Mouse (Mus musculus) inflammation-experienced regulatory T-cells, adult 6 months (primary cell): Measurements from ENCODE around the gene Defb15. TPM values are rescaled to one million over a fixed set of nuclear protein-coding genes. Genes with fewer than 3 reads are reported as not detected.
"Not testable (repeated sequence)": the region's sequence is repeated elsewhere in the genome, so short reads cannot be mapped to it uniquely, and the experiment has no call there.

ENCODE experiments used
- ATAC-seq: one replicate; pipeline ENCODE4 v1.8.0; 2017
- polyA plus RNA-seq, 3 experiments: library from polyadenylated mRNA; unstranded; fragments of 100-300 nt; shearing (Covaris generic); gene quantifications; one replicate each; pipeline ENCODE4 v1.2.1; 2017

Gene Defb15
- polyA plus RNA-seq = not detected

GRCm38 (mm10) chr8:21932610-21933009 lies at the start of gene Defb15:
Gene Defb15, minus strand, starts transcription at chr8:21932710.
- no peak for ATAC-seq

DNA sequence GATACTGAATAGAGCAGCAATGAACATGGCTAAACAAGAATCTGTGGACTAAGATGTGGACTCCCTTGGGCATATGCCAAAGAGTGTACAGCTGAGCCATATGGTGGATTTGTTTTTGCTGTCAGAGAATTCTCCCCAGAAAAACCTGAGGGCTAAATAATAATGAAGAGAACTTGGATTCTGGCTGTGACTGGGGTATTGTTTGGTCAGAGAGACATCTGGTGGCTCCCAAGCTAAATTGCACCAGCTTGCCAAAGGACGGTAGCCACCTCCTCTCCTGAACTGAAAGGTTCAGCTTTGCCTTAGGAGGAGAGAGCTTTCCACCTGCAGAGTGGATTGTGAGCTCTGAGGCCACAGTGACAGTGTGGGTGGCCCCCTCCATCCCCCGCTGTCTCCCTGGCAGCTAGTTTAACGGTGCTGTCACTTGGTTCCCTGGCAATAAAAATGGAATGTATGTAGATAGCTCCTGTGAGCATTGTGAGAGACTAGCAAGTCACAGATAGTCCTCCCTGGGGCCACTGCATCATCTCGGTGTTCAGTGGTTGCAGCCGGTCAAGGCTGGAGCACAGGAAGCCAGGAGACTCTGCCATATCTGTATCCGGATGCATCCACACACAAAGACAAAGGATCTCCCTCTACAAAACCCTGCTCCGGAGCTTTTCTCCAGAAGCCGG lies 49.3 kb upstream of the Defb15 start:
- ATAC-seq = no peak

DNA sequence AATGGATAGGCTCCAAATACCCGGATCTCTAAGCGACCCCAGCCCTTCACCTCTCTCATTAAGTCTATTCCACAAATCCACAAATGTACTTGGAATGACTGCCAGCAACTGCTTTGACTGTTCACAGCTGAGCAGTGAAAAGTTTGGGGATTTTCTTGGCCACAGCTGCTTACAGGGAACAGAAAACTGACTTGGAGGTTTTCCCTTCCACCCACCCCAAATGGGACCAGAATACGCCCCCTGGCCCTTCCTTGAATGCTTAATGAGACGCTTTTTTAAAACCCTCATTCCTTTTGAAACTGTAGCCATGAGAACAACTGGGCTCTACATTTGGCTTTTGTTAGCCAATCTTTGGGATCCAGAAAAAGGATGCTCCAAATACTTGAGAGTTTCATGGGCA lies 45.7 kb upstream of the Defb15 start:
- ATAC-seq = no peak

GRCm38 (mm10) chr8:21969475-21969874 lies 37.0 kb upstream of the Defb15 start, which contains the start of gene Ccdc70:
Gene Ccdc70, plus strand, starts transcription at chr8:21969775.
- ATAC-seq = no peak

DNA sequence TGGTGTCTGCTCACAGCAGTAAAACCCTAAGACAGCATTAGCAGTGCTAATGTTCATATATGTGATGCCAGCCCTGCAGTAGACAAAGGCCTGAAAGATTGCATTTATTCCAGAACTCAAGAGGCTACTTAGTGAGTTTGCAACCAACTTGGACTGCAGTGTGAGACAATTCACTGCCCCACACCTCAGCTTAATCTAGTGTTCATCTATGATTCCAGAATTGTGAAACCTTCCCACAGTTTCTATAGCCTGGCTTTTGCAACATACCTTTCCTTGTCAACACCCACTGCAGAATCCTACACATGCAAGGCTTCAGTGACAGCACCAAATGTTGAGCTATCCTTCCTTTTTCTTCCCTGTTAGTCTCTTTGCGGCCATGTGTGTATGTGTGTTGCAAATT lies 34.1 kb upstream of the Defb15 start:
- no peak for ATAC-seq

DNA sequence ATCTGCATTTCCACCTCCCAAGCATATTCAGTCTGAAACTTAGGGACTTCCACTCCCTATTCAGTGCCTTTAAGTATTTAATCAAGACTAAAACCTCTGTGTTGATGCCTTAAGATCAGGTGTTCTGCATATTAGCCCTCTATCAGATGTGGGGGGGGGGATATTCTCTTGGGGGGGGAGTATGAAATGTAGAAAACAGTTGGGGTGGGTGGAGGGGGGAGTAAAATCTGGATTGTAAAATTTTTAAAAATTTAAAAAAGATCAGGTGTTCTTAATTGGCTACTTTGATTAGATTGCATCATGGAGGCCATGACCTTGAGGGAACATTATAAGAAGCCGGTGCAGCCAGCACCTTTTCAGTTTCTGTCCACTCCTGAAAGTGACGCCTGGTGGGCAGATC lies 25.9 kb upstream of the Defb15 start, which contains the start of gene Fam90a1a:
Gene Fam90a1a (plus strand): TSS at position 301 of the 400 bp plus-strand sequence.
- no peak for ATAC-seq

DNA sequence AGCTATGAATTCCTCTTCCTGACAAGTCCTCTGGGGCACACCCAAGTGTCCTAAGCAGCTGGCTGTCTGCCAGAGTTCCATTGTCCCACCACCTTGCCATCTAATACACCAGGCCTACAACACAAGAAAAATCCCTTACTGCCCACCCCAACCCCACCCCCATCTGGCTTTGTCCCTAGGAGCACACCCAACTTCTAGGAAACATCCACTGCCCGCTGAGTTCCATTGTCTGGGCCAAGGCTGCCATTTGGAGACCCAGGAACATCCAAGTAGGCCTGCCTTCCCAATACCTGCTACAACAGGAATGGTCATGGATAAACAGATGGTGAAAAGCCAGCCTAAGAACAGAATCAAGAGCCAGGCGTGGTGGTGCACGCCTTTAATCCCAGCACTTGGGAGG lies 23.8 kb upstream of the Defb15 start:
- ATAC-seq = no peak

GRCm38 (mm10) chr8:21955321-21955720 lies 22.8 kb upstream of the Defb15 start:
- ATAC-seq = no peak

GRCm38 (mm10) chr8:21947311-21948017 lies 15.0 kb upstream of the Defb15 start:
- ATAC-seq = no peak

GRCm38 (mm10) chr8:21946462-21946861 lies 14.0 kb upstream of the Defb15 start, which contains the start of gene Defb13:
Gene Defb13, plus strand, starts transcription at chr8:21946762.
- no peak for ATAC-seq

DNA sequence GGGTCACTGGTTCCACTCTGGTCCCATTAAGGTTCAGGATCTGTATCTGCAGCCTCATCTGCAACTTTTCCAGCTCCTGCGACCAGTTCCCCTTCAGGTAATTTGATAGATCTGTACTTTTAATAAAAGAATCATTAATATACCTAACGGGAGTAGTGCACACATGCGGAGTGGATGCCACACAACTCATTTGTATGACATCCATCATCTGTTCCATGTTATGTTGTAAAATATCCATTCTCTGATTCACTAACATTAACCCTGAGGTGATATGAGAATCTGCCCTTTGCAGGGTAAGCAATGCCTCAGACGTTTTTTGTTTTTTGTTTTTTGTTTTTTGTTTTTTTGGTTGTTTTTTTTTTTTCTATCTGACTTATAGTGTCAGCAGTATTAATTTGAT lies 5.5 kb upstream of the Defb15 start, which contains the start of gene Defb35:
Gene Defb35 (plus strand): TSS at position 301 of the 400 bp plus-strand sequence.
- ATAC-seq = not testable (repeated sequence)

- ATAC-seq = not testable (repeated sequence)
These were observed 1.8 kb downstream of the Defb15 start for GRCm38 (mm10) chr8:21930754-21931153.

DNA sequence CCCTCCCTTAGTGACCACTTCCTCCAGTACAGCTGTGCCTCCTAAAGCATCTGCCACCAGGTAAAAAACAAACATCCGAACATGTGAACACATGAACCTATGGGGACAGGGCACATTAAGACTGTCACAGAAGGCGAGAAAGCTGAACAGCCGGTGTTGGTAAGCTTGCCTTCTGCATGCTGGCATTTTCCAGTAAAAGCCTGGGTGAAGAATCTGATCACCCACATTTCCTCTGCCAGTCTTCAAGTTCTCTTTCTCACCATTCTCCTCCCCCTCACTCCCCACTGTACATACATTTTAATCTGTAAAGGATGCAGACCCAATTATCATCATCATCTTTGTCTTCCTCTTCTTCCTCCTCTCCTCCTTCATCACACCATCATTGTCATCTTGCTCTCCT lies 16.9 kb downstream of the Defb15 start:
- no peak for ATAC-seq

- ATAC-seq = no peak
These were observed 20.0 kb downstream of the Defb15 start for GRCm38 (mm10) chr8:21912554-21912953.

DNA sequence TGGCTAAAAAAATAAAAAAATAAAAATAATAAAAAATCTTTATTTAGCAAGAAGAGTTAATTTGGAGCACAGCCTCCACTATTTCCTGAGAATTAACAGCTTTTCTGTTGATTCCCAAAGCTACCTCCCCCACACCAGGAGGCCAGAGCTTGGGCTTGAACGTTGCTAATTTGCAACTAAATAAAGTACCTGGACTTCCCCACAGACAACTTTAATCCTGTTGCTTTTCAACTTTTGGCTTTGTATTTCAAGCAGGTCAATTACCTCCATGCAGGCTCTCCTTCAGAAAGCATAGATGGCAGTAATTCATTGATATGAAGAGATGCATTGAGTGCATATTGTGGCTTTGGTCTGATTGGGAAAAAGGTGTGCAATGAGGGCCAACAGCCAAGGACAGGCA lies 20.6 kb downstream of the Defb15 start:
- no peak for ATAC-seq

DNA sequence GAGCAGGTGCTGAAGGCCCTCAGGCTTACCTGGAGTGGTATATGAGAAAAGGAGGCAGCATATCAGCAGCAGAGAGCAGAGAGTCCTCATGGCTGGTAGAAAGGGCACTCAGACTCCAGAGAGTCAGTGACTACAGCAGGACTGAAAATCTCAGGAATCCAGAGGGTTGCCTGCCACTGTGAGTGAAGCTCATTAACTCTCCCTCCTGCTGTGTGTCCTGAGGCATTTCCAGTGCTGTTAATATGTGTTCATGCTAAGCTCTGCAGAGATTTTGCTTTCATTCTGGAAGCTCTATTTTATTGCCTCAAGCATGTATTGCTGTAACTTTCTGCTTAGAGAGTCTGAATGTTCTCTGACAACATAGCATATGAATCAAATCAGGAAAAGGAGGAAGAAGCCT lies 26.2 kb downstream of the Defb15 start, which contains the start of gene Defb11:
Gene Defb11 (minus strand): TSS at position 123 of the 400 bp plus-strand sequence.
- ATAC-seq = not testable (repeated sequence)

- ATAC-seq = not testable (repeated sequence)
These were observed 47.2 kb downstream of the Defb15 start, which contains the start of gene Defb9 for GRCm38 (mm10) chr8:21885321-21885720. Gene Defb9, minus strand, starts transcription at chr8:21885421.

Other genes starting within 250 kb of the Defb15 start
- not detected for gene AY761184, start 229.1 kb downstream of the Defb15 start, polyA plus RNA-seq
- gene Defa24, start 198.2 kb downstream of the Defb15 start, polyA plus RNA-seq = not detected
- gene Defb50, start 109.2 kb downstream of the Defb15 start, polyA plus RNA-seq = not detected
- not detected for gene Defb2, start 92.8 kb downstream of the Defb15 start, polyA plus RNA-seq
- not detected for gene Defb10, start 73.8 kb downstream of the Defb15 start, polyA plus RNA-seq
- gene Defb9, start 47.3 kb downstream of the Defb15 start, polyA plus RNA-seq = not detected
- not detected for gene Defb11, start 26.3 kb downstream of the Defb15 start, polyA plus RNA-seq
- gene Defb35, start 5.6 kb upstream of the Defb15 start, polyA plus RNA-seq = not detected
- not detected for gene Defb13, start 14.1 kb upstream of the Defb15 start, polyA plus RNA-seq
- not detected for gene Fam90a1a, start 26.0 kb upstream of the Defb15 start, polyA plus RNA-seq
- gene Ccdc70, start 37.1 kb upstream of the Defb15 start, polyA plus RNA-seq = not detected
- under 1 TPM; 0.07 to 0.14 (median 0.13) TPM for gene Atp7b, start 127.6 kb upstream of the Defb15 start, polyA plus RNA-seq
- gene Alg11, start 128.0 kb upstream of the Defb15 start, polyA plus RNA-seq = 10 to 100 TPM; 20.0 to 28.1 (median 21.0) TPM
- gene Nek5, start 192.3 kb upstream of the Defb15 start, polyA plus RNA-seq = under 1 TPM in 1 of 3 experiments, not detected in 2; 0.24 TPM
- 1 to 10 TPM; 4.6 to 7.4 (median 5.6) TPM for gene Nek3, start 233.7 kb upstream of the Defb15 start, polyA plus RNA-seq